Mouse (Mus musculus): ENCODE measurements around the gene Fyb.
A peak's percentile ranks its signal among the peaks of the same experiment; 100 is the strongest.

Fyb gene

DNA sequence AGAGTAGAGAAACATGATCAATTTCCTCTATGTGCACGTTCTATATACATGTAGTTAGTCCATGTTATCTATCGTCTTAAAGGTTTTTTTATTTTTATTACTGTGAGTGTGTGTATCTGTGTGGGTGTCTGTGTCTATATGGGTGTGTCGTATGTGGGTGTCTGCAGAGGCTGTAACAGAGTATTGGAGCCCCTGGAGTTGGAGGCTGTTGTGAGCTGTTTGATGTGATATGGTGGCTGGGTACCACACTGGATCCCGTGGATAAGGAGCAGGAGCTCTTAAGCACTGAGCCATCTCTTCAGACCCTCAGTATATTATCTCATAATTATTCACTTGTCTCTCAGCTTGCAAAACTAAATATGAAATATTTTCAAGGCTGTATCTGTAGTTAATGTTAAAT, 135.4 kb downstream of the Fyb start:
- DNase-seq (ENCODE audit: extremely low spot score): no peak

DNA sequence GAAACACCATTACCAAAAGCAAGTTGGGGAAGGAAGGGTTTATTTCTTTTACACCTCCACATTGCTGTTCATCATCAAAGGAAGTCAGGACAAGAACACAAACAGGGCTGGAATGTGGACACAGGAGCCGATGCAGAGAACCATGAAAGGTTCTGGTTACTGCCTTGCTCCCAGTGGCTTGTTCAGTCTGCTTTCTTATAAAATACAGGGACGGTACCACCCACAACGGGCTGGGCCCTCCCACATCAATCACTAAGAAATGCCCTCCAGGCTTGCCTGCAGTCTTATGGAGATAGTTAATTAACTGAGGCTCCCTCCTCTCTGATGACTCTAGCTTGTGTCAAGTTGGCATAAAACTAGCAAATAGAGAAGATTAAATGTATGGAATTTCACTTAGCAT, 139.3 kb downstream of the Fyb start:
- no peak for DNase-seq (ENCODE audit: extremely low spot score)

DNA sequence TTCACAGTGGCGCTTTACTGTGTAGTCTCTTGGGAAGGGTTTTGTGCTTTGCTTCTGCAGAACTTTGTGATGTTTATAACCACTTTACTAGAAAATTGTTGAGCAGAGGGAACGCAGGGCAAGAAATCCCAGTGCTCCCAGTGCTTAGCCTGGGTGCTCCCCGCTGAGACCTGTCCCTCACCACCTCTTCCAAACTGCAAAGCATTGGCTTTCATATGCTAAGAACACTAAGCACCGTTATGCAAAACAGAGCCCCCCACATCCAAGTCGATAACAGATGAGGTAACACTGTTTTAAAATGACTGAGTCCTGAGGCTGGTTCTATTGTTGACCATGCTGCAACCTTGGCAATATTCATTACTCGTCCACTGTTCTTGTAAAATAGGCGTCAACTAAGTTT, 141.3 kb downstream of the Fyb start:
- no peak for DNase-seq (ENCODE audit: extremely low spot score)

DNA sequence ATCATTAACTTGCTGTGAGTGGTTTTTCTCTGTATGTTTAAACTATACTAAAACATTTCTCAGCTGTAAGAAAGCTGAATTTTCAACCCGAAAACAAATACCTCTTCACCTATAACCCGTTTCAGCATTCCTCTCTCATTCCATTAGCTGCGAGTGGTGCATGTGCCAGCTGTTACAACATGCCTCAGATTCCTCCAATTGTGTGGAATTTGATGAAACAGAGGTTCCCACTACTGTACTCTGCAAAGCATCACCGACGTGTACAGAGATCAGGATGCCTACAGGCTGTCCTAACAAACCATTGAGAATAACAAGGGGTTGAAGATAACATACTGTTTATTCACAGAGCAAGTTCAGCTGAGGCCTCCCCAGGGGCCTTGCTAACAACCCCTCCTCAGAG, 143.4 kb downstream of the Fyb start:
- DNase-seq (ENCODE audit: extremely low spot score): no peak

DNA sequence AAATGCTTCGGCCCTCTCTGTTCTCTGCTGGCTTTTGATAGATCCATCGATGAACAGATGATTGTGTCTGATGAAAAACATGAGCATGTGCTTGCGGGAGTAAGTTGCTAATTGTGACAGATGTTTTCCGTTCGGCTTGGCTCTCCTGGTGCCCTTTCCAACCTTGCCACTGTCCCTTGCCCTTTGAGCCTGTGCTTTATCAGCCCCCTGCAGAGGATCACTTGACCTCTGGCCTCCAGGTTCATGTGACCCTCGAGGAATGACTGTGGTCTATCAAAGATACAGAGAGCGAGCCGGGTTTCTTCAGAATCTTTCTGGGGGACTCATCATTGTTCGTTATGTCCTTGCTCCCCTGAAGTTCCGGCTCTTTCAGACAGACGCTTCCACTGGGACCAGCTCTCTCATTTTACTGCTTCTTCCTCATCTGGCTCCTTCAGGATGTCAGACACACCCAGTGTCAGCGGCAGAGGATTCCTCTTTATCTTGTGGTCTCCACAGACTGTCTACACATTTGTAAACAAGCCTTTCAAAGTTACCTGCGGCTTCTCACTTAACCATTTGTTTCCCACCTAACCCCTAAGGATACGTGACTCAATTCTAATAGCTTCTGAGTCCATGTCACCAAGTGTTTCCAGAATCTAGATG, 146.3 kb downstream of the Fyb start:
- peak; percentile 64 for DNase-seq (ENCODE audit: extremely low spot score)

DNA sequence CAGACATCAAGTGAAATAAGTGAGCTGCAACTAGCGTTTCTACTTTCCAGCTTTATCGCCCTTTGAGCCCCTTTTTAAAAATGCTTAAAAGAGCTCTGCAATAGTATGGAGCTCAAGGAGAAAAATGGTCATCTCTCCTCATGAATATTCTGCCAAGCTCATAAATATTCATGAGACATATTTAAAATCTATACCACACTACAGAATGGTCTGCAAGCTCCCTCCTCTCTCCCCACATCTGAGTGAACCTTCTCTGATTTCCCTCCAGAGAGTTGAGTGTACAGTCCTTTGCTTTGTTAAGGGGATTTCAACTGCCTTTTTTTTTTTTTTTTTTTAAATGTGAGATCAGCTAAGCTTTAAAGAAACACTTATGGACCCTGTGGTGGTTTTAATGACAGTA, 155.8 kb downstream of the Fyb start:
- DNase-seq (ENCODE audit: extremely low spot score): no peak

DNA sequence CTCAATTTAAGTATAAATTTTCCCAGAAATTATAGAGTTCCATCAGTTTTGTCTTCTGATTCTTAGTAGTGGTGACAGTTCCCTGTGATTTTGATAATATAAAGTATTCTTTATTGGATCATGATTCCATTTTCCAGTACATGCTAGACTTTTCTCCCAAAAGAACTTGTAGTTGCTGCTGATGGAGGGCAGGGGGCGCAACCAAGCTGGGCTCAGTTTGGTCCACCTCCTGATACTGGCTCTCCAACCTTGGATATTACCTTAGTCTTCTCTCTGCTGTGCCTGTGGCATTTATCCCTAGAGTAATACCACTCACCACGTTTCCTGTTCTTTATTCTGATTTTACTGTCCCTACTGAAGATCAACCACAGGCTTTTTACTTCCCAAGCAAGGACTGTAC, 179.5 kb downstream of the Fyb start:
- no peak for DNase-seq (ENCODE audit: extremely low spot score)

DNA sequence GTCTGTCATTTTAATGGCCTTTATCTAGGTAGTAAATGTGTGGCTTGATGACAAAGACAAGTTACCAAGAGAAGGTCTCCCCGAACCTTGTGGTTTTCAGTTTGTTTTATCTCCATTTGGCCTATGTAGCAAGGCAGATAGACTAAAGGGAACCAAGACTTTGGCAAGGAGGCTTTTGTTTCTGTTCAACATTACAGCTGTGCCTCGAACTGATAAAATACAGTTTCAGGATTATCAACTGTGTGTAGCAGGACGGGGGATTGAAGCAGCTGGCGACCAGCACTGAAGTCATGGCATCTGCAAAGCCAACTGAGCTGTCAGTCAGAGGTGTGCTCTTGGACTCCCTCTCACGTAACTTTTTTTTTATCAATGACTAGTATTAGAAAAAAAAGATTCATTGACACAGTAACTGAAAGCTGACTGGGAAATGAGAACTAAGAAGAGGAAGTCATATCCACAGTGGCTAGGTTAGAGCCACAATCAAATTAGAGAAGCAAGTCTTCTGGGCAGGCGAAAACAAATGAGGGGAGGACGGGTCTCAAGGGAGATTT, 182.8 kb downstream of the Fyb start:
- DNase-seq (ENCODE audit: extremely low spot score): no peak

DNA sequence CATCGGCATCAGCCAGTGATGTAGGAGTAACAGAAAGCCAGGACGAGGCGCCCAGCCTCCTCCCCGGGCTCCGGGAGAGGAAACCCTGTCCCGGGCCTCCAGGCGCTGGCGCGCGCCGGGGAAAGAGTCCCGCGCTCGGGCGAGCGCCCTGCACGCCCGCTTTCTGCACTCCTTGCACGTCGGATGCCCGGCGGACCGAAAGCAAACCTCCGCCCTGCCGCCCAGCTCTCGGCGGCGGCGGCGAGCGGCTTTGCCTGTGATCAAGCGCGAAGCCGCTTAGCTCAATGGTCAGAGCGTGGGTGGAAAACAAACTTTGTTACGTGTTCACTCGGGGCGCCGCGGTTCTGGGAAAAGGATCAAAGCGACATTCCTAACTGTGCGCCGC, 184.9 kb downstream of the Fyb start:
- DNase-seq (ENCODE audit: extremely low spot score): peak; percentile 78

DNA sequence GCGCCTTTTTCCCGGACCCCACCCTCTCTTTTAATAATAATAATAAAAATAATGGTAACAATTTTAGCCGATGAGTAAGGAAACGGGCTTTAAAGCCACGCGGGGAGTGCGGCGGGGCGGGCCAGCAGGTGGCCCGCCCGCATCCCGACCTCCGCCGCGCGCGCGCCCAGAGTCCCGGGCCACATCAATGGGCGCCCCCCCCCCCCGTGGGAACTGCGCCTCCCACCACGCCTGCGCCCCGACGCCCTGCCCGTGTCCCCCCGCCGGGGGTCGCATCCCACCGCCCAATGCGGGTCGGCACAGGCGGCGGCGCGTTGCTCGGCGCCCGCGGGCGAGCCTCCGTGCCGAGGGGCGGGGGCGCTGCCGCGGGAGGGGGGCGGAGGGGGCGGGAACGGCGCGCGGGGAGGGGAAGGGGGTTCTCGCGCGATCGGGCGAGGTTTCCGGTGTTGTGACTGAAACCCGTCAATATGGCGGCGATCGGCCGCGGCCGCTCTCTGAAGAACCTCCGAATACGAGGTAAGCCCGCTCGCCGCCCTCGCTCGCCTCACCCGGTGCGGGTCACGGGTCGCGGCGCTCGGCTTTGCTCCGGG, 185.4 kb downstream of the Fyb start, which contains the start of gene Rictor:
Gene Rictor (plus strand): TSS at position 444 of the 590 bp plus-strand sequence.
- peak; percentile 92 for DNase-seq (ENCODE audit: extremely low spot score)

DNA sequence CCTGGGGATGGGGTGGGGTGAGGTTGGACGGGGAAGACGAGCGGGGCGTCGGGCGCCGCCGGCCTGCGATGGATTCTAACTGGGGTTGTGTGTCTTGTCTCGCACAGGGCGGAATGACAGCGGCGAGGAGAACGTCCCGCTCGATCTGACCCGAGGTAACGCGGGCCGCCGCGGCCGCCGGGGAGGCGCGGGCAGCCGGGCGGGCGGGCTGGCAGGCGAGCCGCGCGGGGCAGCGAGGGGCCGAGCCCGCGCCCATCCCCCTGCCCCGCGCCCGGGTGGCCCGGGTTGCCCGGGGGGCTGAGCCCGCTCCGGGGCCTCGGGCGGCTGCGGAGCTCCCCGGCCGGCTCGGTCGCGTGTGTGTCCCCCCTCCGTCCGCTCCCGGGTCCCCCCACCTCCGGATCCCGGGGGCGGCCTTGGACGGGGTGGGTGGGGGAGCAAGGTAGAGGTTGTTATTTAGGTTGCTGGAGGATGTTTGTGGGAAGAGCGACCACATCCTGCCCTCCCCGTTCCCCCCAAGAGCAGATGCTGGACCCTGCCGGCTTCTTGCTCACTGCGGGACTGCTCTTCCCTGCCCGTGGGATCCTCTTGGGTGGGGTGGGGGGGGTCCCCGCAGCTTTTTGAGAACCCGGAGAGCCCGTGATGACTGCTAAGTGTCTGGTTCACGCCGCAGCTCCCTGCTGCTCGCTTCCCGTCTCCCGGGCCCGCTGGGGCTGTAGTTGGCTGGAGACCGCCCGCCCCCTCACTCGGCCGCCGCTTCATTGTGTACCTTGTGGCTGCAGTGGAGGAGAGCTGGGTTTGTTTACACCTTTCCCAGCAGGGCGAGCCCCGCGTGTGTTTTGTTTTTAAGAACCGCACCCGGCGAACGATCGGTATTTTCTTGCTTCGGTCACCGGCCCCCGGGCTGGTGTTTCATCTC, 186.1 kb downstream of the Fyb start:
- DNase-seq (ENCODE audit: extremely low spot score): peak; percentile 65

DNA sequence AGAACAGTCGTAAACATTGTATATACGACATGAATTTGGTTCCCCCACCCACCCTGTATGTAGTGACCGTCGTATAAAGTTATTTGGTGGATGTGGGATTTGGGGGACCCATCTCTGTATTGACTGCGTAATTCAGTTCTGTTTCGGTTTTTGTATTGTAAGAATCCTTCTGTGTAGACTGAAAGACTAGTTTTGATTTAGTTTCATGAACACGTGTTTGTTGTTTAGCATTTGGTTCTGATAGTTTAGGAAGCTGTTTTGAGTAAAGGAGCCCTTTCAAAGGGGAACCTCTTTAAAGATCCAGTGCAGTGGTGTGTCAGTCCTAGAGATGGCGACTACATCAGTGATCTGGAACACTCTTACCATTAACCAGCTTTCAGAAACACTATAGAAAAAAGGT, 187.0 kb downstream of the Fyb start:
- DNase-seq (ENCODE audit: extremely low spot score): no peak

DNA sequence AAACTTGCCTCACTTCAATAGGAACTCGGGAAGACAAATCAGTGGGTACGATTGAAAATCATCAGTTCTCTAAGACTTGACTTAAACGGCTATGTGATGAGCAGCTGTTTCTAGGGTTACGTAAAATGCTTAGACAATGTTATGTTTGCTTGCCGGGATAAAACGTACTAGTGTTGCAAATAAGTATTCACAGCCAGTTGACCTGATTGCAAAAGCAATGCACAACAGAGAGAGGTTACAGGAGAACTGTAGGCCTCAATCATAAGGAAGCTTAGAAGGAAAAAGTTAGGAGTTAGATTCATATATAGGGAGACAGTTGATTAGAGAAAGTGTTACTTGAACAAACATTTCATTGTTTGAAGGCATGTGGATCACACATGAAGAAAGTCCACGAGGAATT, 187.7 kb downstream of the Fyb start:
- DNase-seq (ENCODE audit: extremely low spot score): no peak

DNA sequence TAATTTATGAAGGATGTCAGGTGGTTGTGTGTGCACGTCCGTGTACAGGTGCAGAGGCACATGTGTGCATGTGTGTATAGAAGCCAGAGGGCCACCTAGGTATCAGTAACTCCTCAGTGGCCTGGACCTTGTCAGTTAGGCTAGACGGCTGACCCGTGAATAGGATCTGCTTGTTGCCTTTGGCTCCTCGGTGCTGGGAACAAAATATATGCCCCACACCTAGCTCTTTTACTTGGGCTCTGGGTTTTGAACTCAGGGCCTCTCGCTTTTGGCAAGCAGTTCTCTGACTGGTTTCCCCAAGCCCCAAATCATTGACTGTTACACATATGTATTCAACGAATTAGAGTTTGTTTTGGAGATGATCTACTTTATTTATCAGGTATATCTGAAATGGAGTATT, 188.6 kb downstream of the Fyb start:
- DNase-seq (ENCODE audit: extremely low spot score): no peak
